Mouse (Mus musculus) embryonic facial prominence, embryonic 15.5 days (tissue): ENCODE data around the gene Camkmt. TPM values are rescaled to one million over a fixed set of nuclear protein-coding genes. Genes with fewer than 3 reads are reported as not detected.

Source experiments
- ATAC-seq: fragments of 200-750 bp; cut with Nextera tagmentation; 2 replicates; pipeline ENCODE4 v1.8.0; 2017; ENCODE audit warnings: low read depth, moderate TSS enrichment; ENCODE audit not compliant: insufficient number of reproducible peaks, low FRiP score, low TSS enrichment
- H3K27ac ChIP-seq: fragments of 300-500 bp; sonication (generic); replicated peaks from 2 replicates; pipeline ENCODE4 v1.5.1; 2015; ENCODE audit warnings: mild to moderate bottlenecking, inconsistent platforms
- H3K27me3 ChIP-seq: fragments of 300-500 bp; sonication (generic); 2 replicates; pipeline ENCODE4 v1.6.1; 2015; ENCODE audit warnings: inconsistent platforms
- H3K36me3 ChIP-seq: fragments of 300-500 bp; sonication (generic); 2 replicates; pipeline ENCODE4 v1.6.1; 2015; ENCODE audit warnings: mild to moderate bottlenecking, inconsistent platforms
- H3K4me1 ChIP-seq: fragments of 300-500 bp; sonication (generic); 2 replicates; pipeline ENCODE4 v1.6.1; 2015; ENCODE audit warnings: inconsistent platforms
- H3K4me2 ChIP-seq: fragments of 300-500 bp; sonication (generic); replicated peaks from 2 replicates; pipeline ENCODE4 v1.6.1; 2015; ENCODE audit warnings: mild to moderate bottlenecking, inconsistent platforms
- H3K4me3 ChIP-seq: fragments of 300-500 bp; sonication (generic); replicated peaks from 2 replicates; pipeline ENCODE4 v1.5.1; 2015; ENCODE audit warnings: mild to moderate bottlenecking, inconsistent platforms
- H3K9ac ChIP-seq: fragments of 300-500 bp; sonication (generic); 2 replicates; pipeline ENCODE4 v1.6.1; 2015; ENCODE audit warnings: inconsistent platforms
- H3K9me3 ChIP-seq: fragments of 300-500 bp; sonication (generic); replicated peaks from 2 replicates; pipeline ENCODE4 v1.6.1; 2016; ENCODE audit warnings: inconsistent platforms
- WGBS: fragments of 180-500 bp; shearing (Covaris S2); methylation state at CpG from one replicate; pipeline ENCODE4 v1.1.7; 2015; 5-methylcytosine and 5-hydroxymethylcytosine counted together
- polyA plus RNA-seq: library from polyadenylated mRNA; unstranded; fragments of >200 nt; fragmentation: Nextera tagmentation; extraction: Ambion mirVana; gene quantifications from 2 replicates; pipeline ENCODE4 v1.2.1, GENCODE M21; 2015

Gene Camkmt
- polyA plus RNA-seq, 1 experiment from 2014 or later: 12.8 TPM

DNA sequence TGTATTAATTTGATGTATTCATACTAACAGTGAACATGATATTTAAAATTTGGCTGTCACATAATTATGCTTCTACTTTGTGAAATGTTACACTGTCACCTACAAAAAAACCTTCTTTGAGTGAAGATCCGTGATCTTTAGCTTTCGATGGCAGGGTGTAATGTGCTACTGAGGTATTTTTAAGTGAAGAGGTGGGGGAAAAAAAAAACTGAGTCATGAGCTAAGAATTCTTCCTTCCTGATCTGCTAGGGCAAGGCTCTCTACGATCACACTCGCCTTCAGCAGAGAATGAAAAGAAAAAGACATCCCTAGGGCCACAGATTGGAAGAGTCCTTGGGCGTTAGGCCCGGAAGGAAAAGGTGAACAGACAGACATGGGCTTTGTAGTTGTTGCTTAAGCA, 201.9 kb downstream of the Camkmt start:
- H3K36me3 ChIP-seq: no peaks in the 10 kb centered on the region
- H3K4me3 ChIP-seq: no peak overlapping the region
- H3K27me3 ChIP-seq: no peaks in the 10 kb centered on the region
- WGBS: 61% methylated on average over 6 of the region's 6 CpGs
- H3K4me1 ChIP-seq: no peaks in the 10 kb centered on the region
- no peaks in the 10 kb centered on the region for H3K9me3 ChIP-seq
- no peak for ATAC-seq
- no peak overlapping the region for H3K4me2 ChIP-seq
- H3K9ac ChIP-seq: no peak overlapping the region
- H3K27ac ChIP-seq: no peak overlapping the region

DNA sequence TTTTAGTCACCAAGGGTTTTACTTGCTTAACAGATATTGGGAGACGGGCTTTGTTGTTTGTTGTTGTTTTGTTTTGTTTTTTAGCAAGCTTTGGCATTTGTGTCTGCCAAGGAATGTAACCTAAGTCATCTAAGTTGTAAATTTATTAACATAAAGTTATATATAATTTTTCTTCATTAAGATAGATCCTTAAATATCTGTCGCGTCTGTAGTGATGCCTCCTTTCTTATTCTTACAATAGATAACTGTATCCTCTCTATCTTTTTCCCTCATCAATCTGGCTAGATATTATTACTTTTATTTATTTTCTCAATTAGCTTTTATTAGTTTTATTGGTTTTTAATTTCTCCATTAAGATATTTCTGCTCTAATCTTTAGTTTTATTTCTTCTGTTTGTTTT, 213.3 kb downstream of the Camkmt start:
- Histone ChIP-seq H3K4me3 (no peak overlapping the region), H3K36me3 (no peaks in the 10 kb centered on the region), H3K9ac (no peak overlapping the region), H3K9me3 (no peaks in the 10 kb centered on the region), H3K27ac (no peak overlapping the region), H3K4me1 (no peaks in the 10 kb centered on the region), H3K4me2 (no peak overlapping the region), H3K27me3 (no peaks in the 10 kb centered on the region)
- ATAC-seq: no peak
- 93% methylated on average over 3 of the region's 3 CpGs for WGBS

DNA sequence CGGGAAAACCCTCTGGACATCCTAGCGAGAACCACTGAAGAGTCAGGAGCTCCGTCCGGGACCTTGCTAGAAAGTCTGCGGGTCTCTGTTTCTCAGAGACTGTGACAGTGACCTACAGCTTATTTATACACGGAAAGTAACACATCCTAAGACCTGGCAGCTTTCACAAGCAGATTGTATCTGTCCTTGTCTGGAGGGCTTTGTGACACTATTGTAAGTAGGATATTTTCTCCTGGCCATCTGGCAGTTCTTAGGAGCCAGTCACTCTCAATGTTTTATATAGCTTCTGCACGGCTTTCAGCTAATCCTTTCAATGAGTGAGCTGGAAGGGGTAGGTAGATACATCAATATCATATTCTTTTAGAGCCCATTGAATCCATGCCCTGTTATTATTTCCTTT, 218.2 kb downstream of the Camkmt start:
- H3K9me3 ChIP-seq: no peaks in the 10 kb centered on the region
- no peak overlapping the region for H3K4me2 ChIP-seq
- H3K4me3 ChIP-seq: no peak overlapping the region
- no peaks in the 10 kb centered on the region for H3K27me3 ChIP-seq
- no peak overlapping the region for H3K27ac ChIP-seq
- no peaks in the 10 kb centered on the region for H3K36me3 ChIP-seq
- 82% methylated on average over 7 of the region's 7 CpGs for WGBS
- H3K9ac ChIP-seq: no peak overlapping the region
- no peak for ATAC-seq
- H3K4me1 ChIP-seq: no peaks in the 10 kb centered on the region

DNA sequence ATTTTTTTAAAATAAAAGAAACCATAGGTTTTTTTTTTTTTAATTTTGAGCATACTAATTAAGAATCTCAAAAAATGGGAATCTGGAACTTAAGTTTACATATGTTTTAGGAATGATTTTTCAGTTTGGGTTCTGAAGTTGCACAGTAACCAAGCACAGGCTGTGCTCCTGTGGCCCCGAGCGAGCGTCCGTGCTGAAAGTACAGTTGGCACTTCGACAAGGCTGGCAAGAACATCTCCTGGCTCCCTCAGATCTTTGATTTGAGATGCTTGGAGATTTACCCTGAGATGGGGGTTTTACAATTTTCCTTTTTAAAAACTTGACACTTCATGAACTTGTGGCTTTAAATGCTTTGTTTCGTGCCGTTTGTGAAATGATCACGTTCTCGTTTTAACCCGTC, 218.7 kb downstream of the Camkmt start:
- Histone ChIP-seq H3K27me3 (no peaks in the 10 kb centered on the region), H3K9me3 (no peaks in the 10 kb centered on the region), H3K4me1 (no peaks in the 10 kb centered on the region), H3K9ac (no peak overlapping the region), H3K27ac (no peak overlapping the region), H3K36me3 (no peaks in the 10 kb centered on the region), H3K4me2 (no peak overlapping the region), H3K4me3 (no peak overlapping the region)
- no peak for ATAC-seq
- WGBS: 83% methylated on average over 10 of the region's 10 CpGs

DNA sequence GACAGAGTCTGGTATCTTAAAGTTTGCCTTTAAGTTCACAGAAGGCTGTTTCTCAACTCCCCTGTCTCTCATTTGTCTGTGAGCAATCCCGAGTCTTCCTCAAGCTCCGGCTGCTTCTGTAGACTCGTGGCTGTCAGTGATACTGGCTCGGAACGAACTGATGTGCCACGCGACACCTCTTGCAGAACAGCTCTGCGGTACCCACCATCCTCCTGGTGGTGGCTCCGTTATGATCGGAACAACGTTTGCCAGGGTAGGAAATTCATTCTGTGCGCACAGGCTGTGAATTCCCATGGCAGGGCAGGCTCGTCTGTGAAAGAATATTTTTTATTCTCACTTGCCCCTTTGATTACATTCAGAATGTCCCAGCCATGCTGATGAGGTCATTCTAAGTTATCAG, 221.0 kb downstream of the Camkmt start:
- ATAC-seq: no peak
- no peaks in the 10 kb centered on the region for H3K4me1 ChIP-seq
- WGBS: 75% methylated on average over 13 of the region's 13 CpGs

DNA sequence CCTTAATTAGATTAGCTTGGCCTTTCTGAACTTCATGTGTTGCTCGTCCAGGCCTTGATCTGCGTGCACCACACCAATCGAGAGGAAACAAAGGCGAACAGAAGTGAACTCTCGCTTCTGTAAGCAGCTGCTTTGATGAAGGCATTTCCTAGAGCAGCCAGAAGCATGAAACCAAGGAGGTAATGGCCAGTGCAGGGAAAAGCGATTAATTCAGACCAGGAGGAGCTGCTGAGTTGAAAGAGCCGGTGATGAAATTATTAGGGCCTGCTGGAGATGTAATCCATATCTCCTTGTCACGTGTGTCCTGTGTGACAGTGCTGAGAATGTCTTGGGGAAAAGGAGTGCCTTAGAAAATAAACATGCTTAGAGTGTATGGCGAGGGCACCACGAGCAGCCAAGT, 228.0 kb downstream of the Camkmt start:
- WGBS: 51% methylated on average over 10 of the region's 10 CpGs
- H3K4me1 ChIP-seq: no peaks in the 10 kb centered on the region

More for the DNA sequence above, 221.0 kb downstream of the Camkmt start:
- Histone ChIP-seq H3K4me2 (no peak overlapping the region), H3K4me3 (no peak overlapping the region), H3K27ac (no peak overlapping the region), H3K9ac (no peak overlapping the region), H3K36me3 (no peaks in the 10 kb centered on the region), H3K27me3 (no peaks in the 10 kb centered on the region), H3K9me3 (no peaks in the 10 kb centered on the region)

DNA sequence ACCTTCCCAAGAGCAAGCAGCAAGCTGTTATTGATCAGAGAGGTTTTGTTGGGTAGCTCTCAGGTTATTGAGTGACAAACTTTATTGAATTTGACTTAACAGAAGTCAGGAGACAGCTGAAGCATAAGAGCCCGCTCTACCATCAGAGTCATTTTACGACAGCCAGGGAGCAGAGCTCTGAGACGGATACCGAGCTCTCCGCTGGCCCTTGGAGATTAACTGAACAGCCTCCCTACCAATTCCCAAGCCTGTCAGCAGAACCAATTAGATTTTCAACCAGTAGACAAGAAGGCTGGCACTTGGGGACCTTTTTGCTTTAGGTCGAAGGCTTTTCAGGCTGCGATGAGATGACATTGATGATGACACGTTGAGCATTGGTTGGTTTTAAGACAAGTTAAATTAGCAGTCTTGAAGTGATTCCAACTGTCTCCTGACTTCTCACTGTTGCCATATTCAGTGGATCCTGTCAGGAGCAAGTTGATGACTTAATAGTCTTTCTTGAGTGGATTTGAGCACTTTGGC, 229.5 kb downstream of the Camkmt start:
- no peak overlapping the region for H3K4me2 ChIP-seq
- no peaks in the 10 kb centered on the region for H3K4me1 ChIP-seq
- no peak for ATAC-seq
- 59% methylated on average over 8 of the region's 8 CpGs for WGBS
- no peak overlapping the region for H3K27ac ChIP-seq
- H3K36me3 ChIP-seq: no peaks in the 10 kb centered on the region
- H3K27me3 ChIP-seq: no peaks in the 10 kb centered on the region
- no peaks in the 10 kb centered on the region for H3K9me3 ChIP-seq
- H3K4me3 ChIP-seq: no peak overlapping the region
- H3K9ac ChIP-seq: no peak overlapping the region

More for the DNA sequence above, 228.0 kb downstream of the Camkmt start:
- Histone ChIP-seq H3K4me3 (no peak overlapping the region), H3K4me2 (no peak overlapping the region), H3K9ac (no peak overlapping the region), H3K9me3 (no peaks in the 10 kb centered on the region), H3K27ac (no peak overlapping the region), H3K36me3 (no peaks in the 10 kb centered on the region), H3K27me3 (no peaks in the 10 kb centered on the region)
- no peak for ATAC-seq

DNA sequence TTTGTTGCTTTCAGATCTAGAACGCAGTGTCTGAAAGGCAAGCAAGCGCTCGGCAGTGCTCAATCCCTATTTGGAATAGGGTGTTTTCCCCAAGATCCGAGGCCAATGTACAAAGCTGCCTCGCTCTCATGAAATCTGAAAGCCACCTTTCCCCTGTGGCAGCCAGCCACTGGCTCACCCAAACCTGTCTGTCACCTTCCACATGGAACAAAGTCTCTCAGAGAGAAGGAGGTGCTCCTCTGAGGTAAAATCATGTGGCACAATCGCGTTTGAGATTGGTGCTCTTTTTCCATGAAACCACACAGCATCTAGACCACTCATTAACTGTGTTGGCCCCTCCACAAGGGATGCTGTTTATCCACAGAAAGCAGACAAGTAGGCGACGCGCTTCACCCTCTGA, 238.5 kb downstream of the Camkmt start:
- Histone ChIP-seq H3K9me3 (no peaks in the 10 kb centered on the region), H3K4me3 (no peak overlapping the region), H3K9ac (no peak overlapping the region), H3K4me2 (no peak overlapping the region), H3K27ac (no peak overlapping the region), H3K27me3 (no peaks in the 10 kb centered on the region), H3K4me1 (no peaks in the 10 kb centered on the region), H3K36me3 (no peaks in the 10 kb centered on the region)
- no peak for ATAC-seq
- WGBS: 89% methylated on average over 10 of the region's 10 CpGs

DNA sequence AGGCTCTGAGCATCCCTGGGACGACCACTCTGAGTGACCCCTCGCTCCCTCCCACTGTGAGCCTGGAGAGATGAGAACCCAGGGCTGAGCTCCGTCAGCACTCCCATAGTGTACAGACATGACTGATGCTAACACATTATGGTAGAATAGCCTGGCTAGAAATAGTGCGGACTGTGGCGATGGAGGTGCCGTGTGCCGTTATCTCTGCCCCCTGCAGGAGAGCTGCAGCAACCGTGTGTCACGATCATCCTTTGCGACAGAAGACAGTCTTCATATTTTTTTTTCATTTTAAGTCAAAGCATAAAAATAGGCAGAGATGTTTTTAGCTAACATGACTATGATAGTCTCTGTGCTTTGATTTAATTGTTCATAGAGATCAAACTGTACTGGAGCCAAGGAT, 245.1 kb downstream of the Camkmt start:
- no peaks in the 10 kb centered on the region for H3K4me1 ChIP-seq
- no peaks in the 10 kb centered on the region for H3K36me3 ChIP-seq
- no peak overlapping the region for H3K4me3 ChIP-seq
- no peaks in the 10 kb centered on the region for H3K9me3 ChIP-seq
- H3K9ac ChIP-seq: no peak overlapping the region
- ATAC-seq: no peak
- no peak overlapping the region for H3K4me2 ChIP-seq
- no peak overlapping the region for H3K27ac ChIP-seq
- no peaks in the 10 kb centered on the region for H3K27me3 ChIP-seq
- 72% methylated on average over 10 of the region's 10 CpGs for WGBS

DNA sequence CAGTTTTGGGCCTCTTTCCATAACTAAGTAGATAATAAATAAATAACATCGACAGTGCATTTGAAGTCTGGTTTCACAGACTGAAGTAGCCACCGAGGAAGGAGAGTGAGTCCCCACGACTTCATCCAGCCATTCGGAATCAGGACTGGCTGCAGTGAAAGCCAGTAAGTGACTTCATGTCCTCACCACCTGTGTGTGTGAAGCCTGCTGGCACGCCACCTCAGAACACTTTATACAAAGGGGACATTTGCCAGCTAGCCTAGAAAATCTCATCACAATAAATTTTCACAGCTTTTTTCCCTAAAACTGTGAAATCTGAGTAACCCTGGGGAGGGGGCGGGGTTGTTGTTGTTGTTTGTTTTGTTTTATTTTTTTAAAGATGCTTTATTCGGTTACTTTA, 247.3 kb downstream of the Camkmt start:
- Histone ChIP-seq H3K4me2 (no peak overlapping the region), H3K9ac (no peak overlapping the region), H3K4me1 (no peaks in the 10 kb centered on the region), H3K27me3 (no peaks in the 10 kb centered on the region), H3K9me3 (no peaks in the 10 kb centered on the region), H3K36me3 (no peaks in the 10 kb centered on the region), H3K27ac (no peak overlapping the region), H3K4me3 (no peak overlapping the region)
- WGBS: 80% methylated on average over 7 of the region's 7 CpGs
- no peak for ATAC-seq

DNA sequence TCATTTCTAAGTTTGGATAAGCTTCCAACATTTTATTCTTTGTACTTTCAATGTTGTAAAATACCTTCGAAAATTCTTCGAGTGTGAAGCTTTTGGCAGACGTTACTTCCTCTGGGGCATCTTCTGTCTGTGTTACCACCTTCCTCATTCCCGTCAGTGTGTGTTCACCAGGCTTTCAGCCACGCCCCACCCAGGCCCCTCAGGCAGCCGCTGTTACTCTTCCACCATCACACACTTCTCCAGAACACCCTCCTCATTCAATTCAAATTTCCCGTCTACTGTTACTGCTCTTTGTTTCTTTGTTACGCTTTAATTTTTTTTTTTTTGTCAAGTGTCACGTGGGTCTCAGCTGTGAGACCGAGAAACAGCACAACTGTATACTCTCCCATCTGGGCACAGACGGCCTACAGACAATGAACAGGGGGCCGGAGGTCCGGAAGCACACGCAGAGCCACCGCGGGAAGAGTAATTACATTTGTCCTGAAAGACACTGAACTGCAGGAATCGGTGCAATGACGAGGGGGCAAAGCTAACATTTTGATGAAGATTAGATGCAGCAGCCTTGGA, 250.9 kb downstream of the Camkmt start:
- no peak for ATAC-seq
- Histone ChIP-seq H3K27ac (no peak overlapping the region), H3K27me3 (no peaks in the 10 kb centered on the region), H3K9ac (no peak overlapping the region), H3K4me1 (no peaks in the 10 kb centered on the region), H3K9me3 (no peaks in the 10 kb centered on the region), H3K4me3 (no peak overlapping the region), H3K36me3 (no peaks in the 10 kb centered on the region), H3K4me2 (no peak overlapping the region)
- WGBS: 36% methylated on average over 18 of the region's 18 CpGs

DNA sequence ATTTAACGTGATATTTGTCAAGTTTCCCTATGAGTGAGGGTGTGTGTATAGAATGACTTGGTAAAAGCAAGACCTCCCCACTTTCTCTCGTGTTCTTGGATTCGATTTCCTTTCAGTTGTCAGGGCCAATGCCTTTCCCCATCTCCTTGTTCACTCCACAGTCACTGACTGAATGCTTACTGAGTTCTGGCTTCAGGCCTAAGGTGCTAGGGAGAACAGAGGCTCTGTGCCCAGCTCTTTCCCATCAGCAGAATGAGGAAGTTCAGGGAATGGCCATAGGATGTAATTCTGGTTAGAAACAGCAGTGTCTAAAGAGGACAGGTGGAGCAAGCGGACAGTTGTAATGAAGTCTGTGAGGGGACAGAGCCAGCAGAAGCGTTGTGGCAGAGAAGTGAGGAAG, 252.1 kb downstream of the Camkmt start:
- ATAC-seq: no peak
- Histone ChIP-seq H3K4me1 (no peaks in the 10 kb centered on the region), H3K36me3 (no peaks in the 10 kb centered on the region), H3K9me3 (no peaks in the 10 kb centered on the region), H3K4me3 (no peak overlapping the region), H3K27me3 (no peaks in the 10 kb centered on the region), H3K4me2 (no peak overlapping the region), H3K9ac (no peak overlapping the region), H3K27ac (no peak overlapping the region)
- 87% methylated on average over 5 of the region's 5 CpGs for WGBS
